Mouse (Mus musculus) kidney, embryonic 16.5 days (tissue): Measurements from ENCODE around the gene Ints7. TPM values are rescaled to one million over a fixed set of nuclear protein-coding genes. Genes with fewer than 3 reads are reported as not detected.

Experiments used
- ATAC-seq: fragments of 200-750 bp; cut with Nextera tagmentation; 2 replicates; pipeline ENCODE4 v1.8.0; 2017; ENCODE audit warnings: moderate TSS enrichment; ENCODE audit not compliant: low FRiP score, low TSS enrichment
- H3K27ac ChIP-seq: fragments of 300-500 bp; sonication (generic); 2 replicates; pipeline ENCODE4 v1.5.1; 2014; ENCODE audit warnings: low read length
- H3K27me3 ChIP-seq: fragments of 300-500 bp; sonication (generic); 2 replicates; pipeline ENCODE4 v1.6.1; 2014; ENCODE audit warnings: low read length, control low read depth, mixed read lengths; ENCODE audit not compliant: insufficient read depth
- H3K36me3 ChIP-seq: fragments of 300-500 bp; sonication (generic); 2 replicates; pipeline ENCODE4 v1.6.1; 2014; ENCODE audit warnings: low read length, control low read depth, mixed read lengths; ENCODE audit not compliant: insufficient read depth
- H3K4me1 ChIP-seq: fragments of 300-500 bp; sonication (generic); 2 replicates; pipeline ENCODE4 v1.6.1; 2014; ENCODE audit warnings: low read length, control low read depth, mixed read lengths; ENCODE audit not compliant: insufficient read depth
- H3K4me2 ChIP-seq: fragments of 300-500 bp; sonication (generic); replicated peaks from 2 replicates; pipeline ENCODE4 v1.6.1; 2014; ENCODE audit warnings: low read depth, low read length
- H3K4me3 ChIP-seq: fragments of 300-500 bp; sonication (generic); 2 replicates; pipeline ENCODE4 v1.5.1; 2014; ENCODE audit warnings: mild to moderate bottlenecking, low read length
- H3K9ac ChIP-seq: fragments of 300-500 bp; sonication (generic); replicated peaks from 2 replicates; pipeline ENCODE4 v1.6.1; 2014; ENCODE audit warnings: low read length
- H3K9me3 ChIP-seq: fragments of 300-500 bp; sonication (generic); 2 replicates; pipeline ENCODE4 v1.6.1; 2016; ENCODE audit warnings: low read length, control low read depth
- WGBS: fragments of 180-500 bp; shearing (Covaris S2); extraction: QIAGEN DNeasy Blood & Tissue Kit; methylation state at CpG from one replicate; pipeline ENCODE4 v1.1.7; 2014; 5-methylcytosine and 5-hydroxymethylcytosine counted together
- polyA plus RNA-seq: library from polyadenylated mRNA; unstranded; fragments of >200 nt; fragmentation: Nextera tagmentation; extraction: Ambion mirVana; gene quantifications from 2 replicates; pipeline ENCODE4 v1.2.1, GENCODE M21; 2015

The Ints7 gene
- polyA plus RNA-seq, 1 experiment from 2014 or later, result 63.7 TPM

DNA sequence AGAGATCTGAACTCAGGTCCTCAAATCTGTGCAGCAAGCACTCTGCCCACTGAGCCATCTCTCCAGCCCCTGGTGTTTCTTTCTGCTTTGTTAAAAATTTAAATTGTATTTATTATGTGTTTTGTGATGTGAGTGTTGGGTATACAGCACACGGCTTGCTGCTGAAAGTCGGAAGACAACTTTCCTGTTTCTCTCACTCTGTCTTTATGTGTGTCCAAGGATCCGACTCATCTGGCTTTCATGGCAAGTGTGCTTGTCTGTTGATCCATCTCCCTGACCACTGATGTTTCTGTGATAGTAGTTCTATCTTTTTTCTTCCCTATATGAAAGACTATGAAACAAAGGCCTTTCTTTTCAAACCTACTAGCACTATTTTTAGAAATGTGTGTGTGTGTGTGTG, 65.4 kb downstream of the Ints7 start:
- 84% methylated on average over 3 of the region's 3 CpGs for WGBS
- ATAC-seq, result no peak
- Histone ChIP-seq H3K27me3 (no peaks in the 10 kb centered on the region), H3K27ac (no peak overlapping the region), H3K9ac (no peak overlapping the region), H3K4me1 (0 out of 2 replicates have a peak, but pooled peaks cover 5% of the 10 kb centered on the region), H3K4me2 (no peak overlapping the region), H3K36me3 (no peaks in the 10 kb centered on the region), H3K9me3 (no peaks in the 10 kb centered on the region), H3K4me3 (no peak overlapping the region)

GRCm38 (mm10) chr1:191641438-191641837, 66.0 kb downstream of the Ints7 start:
- ATAC-seq, result peak; percentile 74
- Histone ChIP-seq H3K4me3 (no peak overlapping the region), H3K27ac (no peak overlapping the region), H3K9ac (no peak overlapping the region), H3K9me3 (no peaks in the 10 kb centered on the region), H3K4me1 (0 out of 2 replicates have a peak, but pooled peaks cover 5% of the 10 kb centered on the region), H3K27me3 (no peaks in the 10 kb centered on the region), H3K36me3 (no peaks in the 10 kb centered on the region), H3K4me2 (no peak overlapping the region)
- WGBS, result 10% methylated on average over 2 of the region's 2 CpGs

- 67% methylated on average over 4 of the region's 4 CpGs for WGBS
- 0 out of 2 replicates have a peak, but pooled peaks cover 5% of the 10 kb centered on the region for H3K4me1 ChIP-seq
- H3K9me3 ChIP-seq, result no peaks in the 10 kb centered on the region
- no peak overlapping the region for H3K4me2 ChIP-seq
- H3K9ac ChIP-seq, result no peak overlapping the region
- no peak for ATAC-seq
- H3K27ac ChIP-seq, result no peak overlapping the region
- no peak overlapping the region for H3K4me3 ChIP-seq
- no peaks in the 10 kb centered on the region for H3K27me3 ChIP-seq
- H3K36me3 ChIP-seq, result no peaks in the 10 kb centered on the region
Measured at GRCm38 (mm10) chr1:191642903-191643302, 67.5 kb downstream of the Ints7 start.

- Histone ChIP-seq H3K4me2 (no peak overlapping the region), H3K9ac (no peak overlapping the region), H3K27ac (no peak overlapping the region), H3K27me3 (no peaks in the 10 kb centered on the region), H3K4me3 (no peak overlapping the region), H3K36me3 (no peaks in the 10 kb centered on the region), H3K9me3 (no peaks in the 10 kb centered on the region), H3K4me1 (0 out of 2 replicates have a peak, but pooled peaks cover 5% of the 10 kb centered on the region)
- 61% methylated on average over 8 of the region's 8 CpGs for WGBS
- no peak for ATAC-seq
Measured at GRCm38 (mm10) chr1:191645921-191646320, 70.5 kb downstream of the Ints7 start.

DNA sequence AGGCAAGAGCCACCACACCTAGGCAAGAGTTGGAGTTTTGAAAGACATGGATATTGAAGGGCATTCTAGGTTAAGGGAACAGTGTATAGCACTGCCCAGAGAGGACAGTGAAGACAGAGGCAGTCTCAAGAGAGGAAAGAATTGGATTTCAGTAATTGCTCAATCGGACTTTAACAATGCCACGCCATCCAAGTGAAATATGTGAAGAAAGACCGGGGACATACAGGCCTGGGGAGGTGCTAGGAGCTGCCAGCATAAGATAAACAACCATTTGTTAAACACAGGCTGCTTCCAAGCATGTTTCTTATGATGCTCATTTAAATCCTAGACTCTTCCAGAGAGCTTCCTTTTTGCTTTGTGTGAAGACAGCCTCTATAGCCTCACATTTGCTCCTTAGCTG, 72.2 kb downstream of the Ints7 start:
- no peaks in the 10 kb centered on the region for H3K27me3 ChIP-seq
- H3K4me1 ChIP-seq, result no peaks in the 10 kb centered on the region
- no peak overlapping the region for H3K9ac ChIP-seq
- H3K4me3 ChIP-seq, result no peak overlapping the region
- WGBS, result 69% methylated on average over 3 of the region's 3 CpGs
- no peaks in the 10 kb centered on the region for H3K9me3 ChIP-seq
- no peak overlapping the region for H3K4me2 ChIP-seq
- H3K36me3 ChIP-seq, result no peaks in the 10 kb centered on the region
- no peak for ATAC-seq
- H3K27ac ChIP-seq, result no peak overlapping the region

DNA sequence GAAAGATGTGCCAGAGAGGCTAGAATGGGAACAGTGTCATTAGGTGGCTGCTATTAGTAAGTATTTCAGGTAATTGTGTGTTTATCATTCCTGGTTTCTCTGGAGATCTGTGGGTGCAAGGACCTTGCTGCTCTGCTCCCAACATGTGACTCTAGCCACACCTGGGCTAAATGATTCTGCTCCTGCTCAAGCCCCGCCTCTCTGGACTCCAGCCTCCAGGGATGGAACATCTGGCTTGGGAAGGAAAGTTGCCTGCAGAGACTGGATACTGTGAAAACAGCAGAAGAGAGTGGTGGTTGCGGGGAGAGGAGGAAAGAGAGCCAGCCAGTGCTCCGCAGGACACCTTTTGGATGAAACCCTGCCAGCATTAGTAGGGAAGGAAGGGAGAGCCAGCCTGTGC, 84.0 kb downstream of the Ints7 start:
- Histone ChIP-seq H3K27me3 (no peaks in the 10 kb centered on the region), H3K4me1 (peaks cover 33% of the 10 kb centered on the region), H3K36me3 (no peaks in the 10 kb centered on the region), H3K9me3 (no peaks in the 10 kb centered on the region), H3K27ac (no peak overlapping the region), H3K9ac (no peak overlapping the region), H3K4me3 (no peak overlapping the region), H3K4me2 (no peak overlapping the region)
- 81% methylated on average over 3 of the region's 3 CpGs for WGBS
- ATAC-seq, result no peak

DNA sequence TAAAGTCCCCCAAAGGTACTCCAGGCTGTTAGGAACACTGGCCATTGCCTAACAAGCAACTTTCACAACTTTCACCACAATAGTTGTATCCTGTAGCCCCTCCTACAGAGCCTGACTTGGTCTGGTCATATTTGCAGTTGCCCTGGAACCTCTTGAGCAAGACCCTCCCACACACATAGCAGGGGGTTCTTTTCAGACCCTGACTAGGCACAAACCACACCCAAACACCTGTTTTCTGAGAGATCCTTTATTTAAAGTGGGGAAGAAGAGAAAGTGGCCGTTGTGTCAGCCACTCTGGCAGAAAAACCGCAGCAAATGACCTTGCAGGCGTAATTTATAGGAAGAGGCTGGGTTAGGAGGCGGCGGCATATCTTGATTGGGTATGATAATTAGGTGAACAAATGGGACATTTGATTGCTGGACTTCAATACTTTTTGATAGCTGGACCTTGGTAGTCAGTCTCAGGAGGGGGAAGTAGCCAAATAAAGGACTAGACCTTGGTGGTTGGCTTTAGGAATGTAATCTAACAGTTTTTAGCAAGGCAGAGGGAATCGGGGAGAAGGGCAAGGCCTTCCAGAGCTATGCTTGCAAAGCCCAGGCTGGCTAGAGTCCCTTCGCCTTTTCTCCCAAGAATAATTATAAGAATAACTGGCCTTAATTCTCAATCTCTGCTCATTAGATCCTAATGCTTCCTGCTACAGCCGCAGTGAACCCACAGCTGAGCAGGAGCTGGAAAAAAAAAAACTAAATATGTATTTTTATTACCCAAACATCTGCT, 85.8 kb downstream of the Ints7 start:
- Histone ChIP-seq H3K4me2 (no peak overlapping the region), H3K4me1 (peaks cover 33% of the 10 kb centered on the region), H3K9me3 (no peaks in the 10 kb centered on the region), H3K9ac (no peak overlapping the region), H3K4me3 (no peak overlapping the region), H3K36me3 (no peaks in the 10 kb centered on the region), H3K27me3 (no peaks in the 10 kb centered on the region), H3K27ac (no peak overlapping the region)
- 57% methylated on average over 8 of the region's 8 CpGs for WGBS
- no peak for ATAC-seq

GRCm38 (mm10) chr1:191662178-191662898, 86.9 kb downstream of the Ints7 start:
- no peak overlapping the region for H3K9ac ChIP-seq
- H3K4me3 ChIP-seq, result no peak overlapping the region
- 35% methylated on average over 9 of the region's 9 CpGs for WGBS
- H3K36me3 ChIP-seq, result no peaks in the 10 kb centered on the region
- H3K9me3 ChIP-seq, result no peaks in the 10 kb centered on the region
- H3K4me1 ChIP-seq, result peaks cover 33% of the 10 kb centered on the region
- H3K4me2 ChIP-seq, result no peak overlapping the region
- ATAC-seq, result peak; percentile 33
- no peaks in the 10 kb centered on the region for H3K27me3 ChIP-seq
- H3K27ac ChIP-seq, result peak overlapping the region; percentile 79

DNA sequence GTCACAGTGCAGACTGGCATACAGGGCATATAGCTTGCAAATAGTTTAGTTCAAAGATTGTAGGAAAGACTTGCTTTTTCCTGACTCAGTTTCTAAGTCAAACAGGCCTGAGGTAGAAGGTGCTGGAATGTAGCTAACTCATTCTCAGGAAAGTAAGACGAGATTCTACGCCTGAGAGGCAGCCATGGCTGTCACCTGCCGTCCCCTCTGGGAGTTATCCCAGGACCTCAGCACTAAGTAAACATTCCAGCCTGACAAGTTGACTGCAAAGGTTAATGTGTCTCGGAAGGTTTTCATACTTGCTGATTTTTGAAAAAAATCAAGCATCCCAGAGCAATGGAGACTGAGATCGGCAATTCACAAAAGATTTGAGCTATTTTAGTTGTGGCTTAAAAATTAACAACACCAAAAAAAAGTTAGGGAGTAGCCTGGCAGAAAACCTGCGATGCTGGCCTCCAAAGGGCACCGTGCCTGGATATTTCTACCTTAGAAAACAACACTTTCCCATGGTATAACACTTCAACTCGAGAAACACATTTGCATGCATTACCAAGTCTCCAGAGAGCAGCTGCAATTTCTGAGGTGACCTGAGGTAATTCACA, 87.6 kb downstream of the Ints7 start:
- no peaks in the 10 kb centered on the region for H3K36me3 ChIP-seq
- ATAC-seq, result peak; percentile 83
- peak overlapping the region; percentile 11 for H3K4me2 ChIP-seq
- no peaks in the 10 kb centered on the region for H3K9me3 ChIP-seq
- H3K4me3 ChIP-seq, result no peak overlapping the region
- H3K4me1 ChIP-seq, result peaks cover 33% of the 10 kb centered on the region
- H3K9ac ChIP-seq, result no peak overlapping the region
- H3K27me3 ChIP-seq, result no peaks in the 10 kb centered on the region
- H3K27ac ChIP-seq, result peak overlapping the region; percentile 79
- WGBS, result 15% methylated on average over 8 of the region's 8 CpGs
